Mouse (Mus musculus): ENCODE data around the gene Acap1. TPM values are rescaled to one million over a fixed set of nuclear protein-coding genes. Genes with fewer than 3 reads are reported as not detected.

Acap1 gene
- total RNA-seq, 1 experiment, result 9.6 TPM

DNA sequence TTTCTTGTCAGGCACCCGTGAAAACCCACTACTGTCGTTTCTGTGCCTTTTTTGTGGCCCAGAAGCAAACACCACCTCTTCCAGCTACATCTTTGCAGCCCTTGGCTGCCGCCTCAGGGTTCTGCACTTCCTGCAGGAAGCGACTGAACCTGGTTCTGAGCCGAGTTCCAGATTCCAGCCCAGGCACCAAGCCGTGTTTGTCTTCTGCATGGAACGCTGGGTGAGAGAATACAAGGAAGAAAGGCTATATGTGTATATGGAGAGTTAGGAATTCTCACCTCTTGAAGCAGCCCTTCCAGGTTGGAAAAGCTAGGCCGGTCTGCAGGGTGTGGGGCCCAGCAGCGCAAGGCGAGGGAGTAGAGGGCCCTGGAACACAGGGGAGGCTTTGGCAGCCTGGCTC lies 40.7 kb downstream of the Acap1 start:
- Histone ChIP-seq H3K4me1 (ENCODE audit: control insufficient read depth in 2 of 2, insufficient read depth in 2 of 2, low read length in 2 of 2, poor library complexity in 1 of 2) (peaks cover 4 to 14% of the 10 kb centered on the region in 2 experiments; a peak in 2 of 4 replicates), H3K4me3 (ENCODE audit: insufficient read depth in 1 of 2, low read depth in 1 of 2, low read length in 2 of 2, poor library complexity in 1 of 2, severe bottlenecking in 1 of 2) (no peak overlapping the region), H3K9ac (ENCODE audit: insufficient read depth, low read depth, low read length, poor library complexity, severe bottlenecking) (no peak overlapping the region), H3K36me3 (ENCODE audit: control insufficient read depth, insufficient read depth, low read length, poor library complexity, severe bottlenecking) (peaks cover 16% of the 10 kb centered on the region; the same call in 1 of the 2 replicates), H3K27ac (ENCODE audit: insufficient read depth, low read depth, low read length, poor library complexity, severe bottlenecking) (no peak overlapping the region), H3K9me3 (ENCODE audit: control insufficient read depth, insufficient read depth, low read depth, low read length) (no peaks in the 10 kb centered on the region)
- in situ Hi-C loops (cut with MboI; ENCODE audit: low sequenced_read_pairs in 2 of 2, unreplicated experiment in 2 of 2), result no loop called here
- TF ChIP-seq ZC3H11A (IDR thresholded peaks at IDR 0.05; ENCODE audit: borderline replicate concordance, low read depth, low read length), result no peak
- TF ChIP-seq ZNF384 (IDR thresholded peaks at IDR 0.05; ENCODE audit: low read depth, low read length), result no peak
- no peak for TF ChIP-seq MAFK (IDR thresholded peaks at IDR 0.05; ENCODE audit: insufficient read depth, low read depth, low read length)
- TF ChIP-seq HCFC1 (IDR thresholded peaks at IDR 0.05; ENCODE audit: borderline replicate concordance, insufficient read depth, low read length), result no peak
- no peak for TF ChIP-seq CHD2 (IDR thresholded peaks at IDR 0.05; ENCODE audit: low read depth, low read length)
- DNase-seq (ENCODE audit: low read depth, low spot score), result no peak

- in situ Hi-C loops (cut with MboI; ENCODE audit: low sequenced_read_pairs in 2 of 2, unreplicated experiment in 2 of 2), result no loop called here
- H3K4me3 ChIP-seq (ENCODE audit: insufficient read depth in 1 of 2, low read depth in 1 of 2, low read length in 2 of 2, poor library complexity in 1 of 2, severe bottlenecking in 1 of 2), result no peak overlapping the region
- DNase-seq (ENCODE audit: low read depth, low spot score), result no peak
- H3K9me3 ChIP-seq (ENCODE audit: control insufficient read depth, insufficient read depth, low read depth, low read length), result no peaks in the 10 kb centered on the region
- peaks cover 16% of the 10 kb centered on the region; the same call in 1 of the 2 replicates for H3K36me3 ChIP-seq (ENCODE audit: control insufficient read depth, insufficient read depth, low read length, poor library complexity, severe bottlenecking)
- peaks cover 4 to 13% of the 10 kb centered on the region in 2 experiments; a peak in 2 of 4 replicates for H3K4me1 ChIP-seq (ENCODE audit: control insufficient read depth in 2 of 2, insufficient read depth in 2 of 2, low read length in 2 of 2, poor library complexity in 1 of 2)
- H3K9ac ChIP-seq (ENCODE audit: insufficient read depth, low read depth, low read length, poor library complexity, severe bottlenecking), result no peak overlapping the region
- no peak for TF ChIP-seq MAFK (IDR thresholded peaks at IDR 0.05; ENCODE audit: insufficient read depth, low read depth, low read length)
- TF ChIP-seq CHD2 (IDR thresholded peaks at IDR 0.05; ENCODE audit: low read depth, low read length), result no peak
- TF ChIP-seq ZNF384 (IDR thresholded peaks at IDR 0.05; ENCODE audit: low read depth, low read length), result no peak
- TF ChIP-seq HCFC1 (IDR thresholded peaks at IDR 0.05; ENCODE audit: borderline replicate concordance, insufficient read depth, low read length), result no peak
- TF ChIP-seq ZC3H11A (IDR thresholded peaks at IDR 0.05; ENCODE audit: borderline replicate concordance, low read depth, low read length), result no peak
- no peak overlapping the region for H3K27ac ChIP-seq (ENCODE audit: insufficient read depth, low read depth, low read length, poor library complexity, severe bottlenecking)
Measured at GRCm38 (mm10) chr11:69853994-69854393, 41.3 kb downstream of the Acap1 start.

GRCm38 (mm10) chr11:69850754-69851153 lies 44.6 kb downstream of the Acap1 start:
- Histone ChIP-seq H3K9me3 (ENCODE audit: control insufficient read depth, insufficient read depth, low read depth, low read length) (no peaks in the 10 kb centered on the region), H3K4me3 (ENCODE audit: insufficient read depth in 1 of 2, low read depth in 1 of 2, low read length in 2 of 2, poor library complexity in 1 of 2, severe bottlenecking in 1 of 2) (no peak overlapping the region), H3K27ac (ENCODE audit: insufficient read depth, low read depth, low read length, poor library complexity, severe bottlenecking) (no peak overlapping the region), H3K36me3 (ENCODE audit: control insufficient read depth, insufficient read depth, low read length, poor library complexity, severe bottlenecking) (peaks cover 16% of the 10 kb centered on the region; the same call in 1 of the 2 replicates), H3K4me1 (ENCODE audit: control insufficient read depth in 2 of 2, insufficient read depth in 2 of 2, low read length in 2 of 2, poor library complexity in 1 of 2) (peaks cover 2 to 14% of the 10 kb centered on the region in 2 experiments; a peak in 2 of 4 replicates), H3K9ac (ENCODE audit: insufficient read depth, low read depth, low read length, poor library complexity, severe bottlenecking) (no peak overlapping the region)
- TF ChIP-seq MAFK (IDR thresholded peaks at IDR 0.05; ENCODE audit: insufficient read depth, low read depth, low read length) (no peak), HCFC1 (IDR thresholded peaks at IDR 0.05; ENCODE audit: borderline replicate concordance, insufficient read depth, low read length) (no peak), CHD2 (IDR thresholded peaks at IDR 0.05; ENCODE audit: low read depth, low read length) (no peak), ZC3H11A (IDR thresholded peaks at IDR 0.05; ENCODE audit: borderline replicate concordance, low read depth, low read length) (no peak), ZNF384 (IDR thresholded peaks at IDR 0.05; ENCODE audit: low read depth, low read length) (no peak)
- in situ Hi-C loops (cut with MboI; ENCODE audit: low sequenced_read_pairs in 2 of 2, unreplicated experiment in 2 of 2), result no loop called here
- no peak for DNase-seq (ENCODE audit: low read depth, low spot score)

DNA sequence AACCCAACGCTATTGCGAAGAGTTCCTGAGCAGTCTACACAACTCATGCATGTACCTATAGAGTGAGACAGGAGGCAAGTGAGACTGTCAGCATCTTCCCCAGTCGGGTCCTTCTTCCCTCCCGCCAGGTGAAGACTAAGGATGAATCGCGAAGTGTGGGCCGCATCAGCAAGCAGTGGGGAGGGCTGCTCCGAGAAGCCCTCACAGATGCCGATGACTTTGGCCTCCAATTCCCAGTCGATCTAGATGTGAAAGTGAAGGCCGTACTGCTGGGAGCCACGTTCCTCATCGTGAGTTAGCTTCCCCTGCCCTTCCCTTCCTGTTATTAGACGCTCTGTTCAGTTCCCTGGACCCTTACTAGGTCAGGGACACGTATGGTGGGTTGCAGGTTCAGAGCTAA lies 45.5 kb downstream of the Acap1 start:
- DNase-seq (ENCODE audit: low read depth, low spot score), result no peak
- Histone ChIP-seq H3K27ac (ENCODE audit: insufficient read depth, low read depth, low read length, poor library complexity, severe bottlenecking) (no peak overlapping the region), H3K36me3 (ENCODE audit: control insufficient read depth, insufficient read depth, low read length, poor library complexity, severe bottlenecking) (peaks cover 16% of the 10 kb centered on the region; the same call in 1 of the 2 replicates), H3K9me3 (ENCODE audit: control insufficient read depth, insufficient read depth, low read depth, low read length) (no peaks in the 10 kb centered on the region), H3K4me3 (ENCODE audit: insufficient read depth in 1 of 2, low read depth in 1 of 2, low read length in 2 of 2, poor library complexity in 1 of 2, severe bottlenecking in 1 of 2) (no peak overlapping the region), H3K4me1 (ENCODE audit: control insufficient read depth in 2 of 2, insufficient read depth in 2 of 2, low read length in 2 of 2, poor library complexity in 1 of 2) (peaks cover 2 to 10% of the 10 kb centered on the region in 2 experiments; a peak in 2 of 4 replicates), H3K9ac (ENCODE audit: insufficient read depth, low read depth, low read length, poor library complexity, severe bottlenecking) (no peak overlapping the region)
- in situ Hi-C loops (cut with MboI; ENCODE audit: low sequenced_read_pairs in 2 of 2, unreplicated experiment in 2 of 2), result no loop called here
- TF ChIP-seq HCFC1 (IDR thresholded peaks at IDR 0.05; ENCODE audit: borderline replicate concordance, insufficient read depth, low read length) (no peak), MAFK (IDR thresholded peaks at IDR 0.05; ENCODE audit: insufficient read depth, low read depth, low read length) (no peak), ZNF384 (IDR thresholded peaks at IDR 0.05; ENCODE audit: low read depth, low read length) (no peak), ZC3H11A (IDR thresholded peaks at IDR 0.05; ENCODE audit: borderline replicate concordance, low read depth, low read length) (no peak), CHD2 (IDR thresholded peaks at IDR 0.05; ENCODE audit: low read depth, low read length) (no peak)

Measured in ES-E14 (cell line).